Mouse (Mus musculus): ENCODE data around the gene Zfp710. TPM values are rescaled to one million over a fixed set of nuclear protein-coding genes. Genes with fewer than 3 reads are reported as not detected.
A peak's percentile ranks its signal among the peaks of the same experiment; 100 is the strongest.

Gene Zfp710
- polyA plus RNA-seq, 1 experiment from 2014 or later = 22.6 TPM

DNA sequence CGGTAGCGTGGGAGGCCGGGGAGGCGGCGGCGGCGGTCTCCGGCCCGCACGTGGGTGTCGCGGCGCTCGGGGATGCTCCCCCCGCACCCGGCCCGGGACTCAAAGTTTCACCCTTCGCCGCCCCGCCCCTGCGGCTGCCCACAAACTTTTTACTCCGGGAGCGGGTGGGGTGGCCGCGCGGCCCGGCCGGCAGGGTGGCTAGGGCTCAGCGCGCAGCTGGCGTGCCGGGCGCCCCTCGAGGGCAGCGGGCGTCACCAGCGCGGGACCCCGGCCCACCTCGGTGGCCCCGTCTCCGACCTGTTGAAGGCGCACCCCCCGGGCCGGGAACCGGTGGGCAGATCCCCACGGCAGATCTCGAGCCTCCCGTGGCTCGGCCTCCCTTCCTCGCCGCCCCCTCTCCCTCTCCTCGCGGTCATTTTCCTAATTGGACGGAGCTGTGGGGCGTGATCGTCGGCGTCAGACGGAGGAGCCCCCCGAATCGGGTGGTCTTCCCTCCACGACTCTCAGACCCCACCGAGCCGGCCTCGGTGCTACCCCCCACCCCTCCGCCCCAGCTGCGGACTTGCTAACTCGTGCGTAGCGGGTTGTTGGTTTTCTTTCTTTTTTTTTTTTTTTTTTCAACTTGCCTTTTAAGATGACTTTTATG is 2.5 kb downstream of the Zfp710 start:
- under 1% methylated on average over 59 of the region's 71 CpGs for whole genome bisulfite sequencing
- H3K27ac ChIP-seq (ENCODE audit: low read length) = peak overlapping the region; percentile 99
- no peaks in the 10 kb centered on the region for H3K9me3 ChIP-seq (ENCODE audit: low read length)
- no peaks in the 10 kb centered on the region for H3K27me3 ChIP-seq (ENCODE audit: insufficient read depth, low read length)
- peak; percentile 2; the same call in 1 of the 2 replicates for ATAC-seq (ENCODE audit: low FRiP score, low TSS enrichment)
- H3K4me3 ChIP-seq (ENCODE audit: low read length) = peak overlapping the region; percentile 61
- H3K9ac ChIP-seq (replicated peaks; ENCODE audit: low read length) = peak overlapping the region; percentile 96
- no peaks in the 10 kb centered on the region for H3K36me3 ChIP-seq (ENCODE audit: insufficient read depth, low read length)
- peaks cover 41% of the 10 kb centered on the region for H3K4me1 ChIP-seq (ENCODE audit: insufficient read depth, low read length)
- peak overlapping the region; percentile 86 for H3K4me2 ChIP-seq (replicated peaks; ENCODE audit: low read depth, low read length)

DNA sequence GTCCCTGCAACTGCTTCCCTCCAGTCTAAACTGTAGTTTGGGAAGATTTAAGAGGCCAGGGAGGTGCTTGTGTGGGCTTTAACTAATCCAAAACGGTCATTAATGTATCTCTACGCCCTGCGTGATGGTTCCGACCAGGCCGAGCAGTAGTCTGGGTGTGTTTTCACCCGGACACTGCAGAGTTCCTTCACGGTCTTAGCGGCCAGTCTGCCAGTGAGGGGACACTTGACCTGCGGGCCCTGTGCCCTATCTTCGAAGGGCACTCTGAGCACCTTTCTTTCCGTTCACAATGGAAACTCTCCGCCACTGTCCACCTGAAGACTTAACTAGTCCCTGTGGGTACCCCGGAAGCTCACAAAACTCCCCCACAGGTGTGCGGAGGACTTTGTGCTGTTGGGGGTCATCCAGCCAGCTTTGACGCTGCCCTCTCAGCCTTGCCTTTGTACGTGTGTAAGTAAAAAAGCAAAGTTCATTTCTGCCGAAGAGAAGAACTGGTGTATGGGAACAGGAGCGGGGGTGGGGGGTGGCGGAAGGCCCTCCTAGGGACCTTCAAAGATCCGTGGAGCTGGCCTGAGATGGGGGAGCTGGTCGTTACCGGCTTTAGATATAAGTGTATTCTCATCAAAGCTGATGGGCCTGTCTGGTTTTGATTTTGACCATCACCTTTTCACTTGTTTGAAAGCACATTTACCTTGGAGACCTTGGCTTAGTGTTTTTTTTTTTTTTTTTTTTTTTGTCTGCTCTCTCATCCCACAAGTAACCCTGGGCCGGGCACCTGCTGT is 3.2 kb downstream of the Zfp710 start:
- WGBS = 5% methylated on average over 23 of the region's 23 CpGs
- Histone ChIP-seq H3K27ac (ENCODE audit: low read length) (peak overlapping the region; percentile 99), H3K4me1 (ENCODE audit: insufficient read depth, low read length) (peaks cover 48% of the 10 kb centered on the region), H3K9me3 (ENCODE audit: low read length) (no peaks in the 10 kb centered on the region), H3K27me3 (ENCODE audit: insufficient read depth, low read length) (no peaks in the 10 kb centered on the region), H3K9ac (replicated peaks; ENCODE audit: low read length) (peak overlapping the region; percentile 96), H3K4me2 (replicated peaks; ENCODE audit: low read depth, low read length) (peak overlapping the region; percentile 86), H3K36me3 (ENCODE audit: insufficient read depth, low read length) (no peaks in the 10 kb centered on the region), H3K4me3 (ENCODE audit: low read length) (peak overlapping the region; percentile 61)
- ATAC-seq (ENCODE audit: low FRiP score, low TSS enrichment) = no peak

DNA sequence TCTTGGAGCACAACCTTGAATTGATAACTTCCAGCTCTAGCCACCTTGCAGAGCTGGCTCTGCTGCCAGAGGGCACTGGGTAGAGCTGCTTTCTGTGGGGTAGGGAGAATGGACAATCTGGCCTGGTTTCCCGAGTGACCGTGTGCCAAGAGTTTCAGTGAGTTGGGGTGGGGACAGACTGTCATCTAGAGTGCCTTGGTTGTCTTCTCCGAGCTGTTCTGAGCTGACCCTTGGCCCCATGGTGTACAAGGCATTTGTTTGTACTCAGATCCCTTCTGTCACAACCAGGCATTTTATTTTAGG is 3.8 kb downstream of the Zfp710 start:
- Histone ChIP-seq H3K4me2 (replicated peaks; ENCODE audit: low read depth, low read length) (peak overlapping the region; percentile 86), H3K9ac (replicated peaks; ENCODE audit: low read length) (peak overlapping the region; percentile 96), H3K36me3 (ENCODE audit: insufficient read depth, low read length) (no peaks in the 10 kb centered on the region), H3K27me3 (ENCODE audit: insufficient read depth, low read length) (no peaks in the 10 kb centered on the region), H3K4me3 (ENCODE audit: low read length) (peak overlapping the region; percentile 61), H3K27ac (ENCODE audit: low read length) (peak overlapping the region; percentile 99), H3K4me1 (ENCODE audit: insufficient read depth, low read length) (peaks cover 52% of the 10 kb centered on the region), H3K9me3 (ENCODE audit: low read length) (no peaks in the 10 kb centered on the region)
- WGBS = 40% methylated on average over 3 of the region's 3 CpGs
- ATAC-seq (ENCODE audit: low FRiP score, low TSS enrichment) = no peak

DNA sequence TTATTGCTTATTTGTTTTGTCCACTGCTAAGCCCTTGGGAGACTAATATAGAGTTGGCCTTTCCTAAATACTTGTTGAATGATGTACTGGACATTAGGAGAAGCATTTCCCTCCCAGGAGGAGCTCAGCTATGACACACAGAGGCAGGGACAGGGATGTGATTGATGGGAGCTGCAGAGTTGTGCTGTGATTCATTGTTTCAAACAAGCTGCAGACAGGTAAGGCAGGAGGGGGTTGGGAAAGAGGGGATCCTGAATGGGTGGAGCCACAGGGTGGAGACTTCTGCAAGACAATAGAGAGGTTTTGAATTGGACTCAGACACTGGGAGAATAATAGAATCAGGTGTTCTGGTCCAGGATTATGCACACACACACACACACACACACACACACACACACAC is 5.4 kb downstream of the Zfp710 start:
- Histone ChIP-seq H3K9me3 (ENCODE audit: low read length) (no peaks in the 10 kb centered on the region), H3K36me3 (ENCODE audit: insufficient read depth, low read length) (no peaks in the 10 kb centered on the region), H3K9ac (replicated peaks; ENCODE audit: low read length) (no peak overlapping the region), H3K27ac (ENCODE audit: low read length) (no peak overlapping the region), H3K4me3 (ENCODE audit: low read length) (no peak overlapping the region), H3K4me1 (ENCODE audit: insufficient read depth, low read length) (peaks cover 61% of the 10 kb centered on the region), H3K4me2 (replicated peaks; ENCODE audit: low read depth, low read length) (no peak overlapping the region), H3K27me3 (ENCODE audit: insufficient read depth, low read length) (no peaks in the 10 kb centered on the region)
- ATAC-seq (ENCODE audit: low FRiP score, low TSS enrichment) = no peak

DNA sequence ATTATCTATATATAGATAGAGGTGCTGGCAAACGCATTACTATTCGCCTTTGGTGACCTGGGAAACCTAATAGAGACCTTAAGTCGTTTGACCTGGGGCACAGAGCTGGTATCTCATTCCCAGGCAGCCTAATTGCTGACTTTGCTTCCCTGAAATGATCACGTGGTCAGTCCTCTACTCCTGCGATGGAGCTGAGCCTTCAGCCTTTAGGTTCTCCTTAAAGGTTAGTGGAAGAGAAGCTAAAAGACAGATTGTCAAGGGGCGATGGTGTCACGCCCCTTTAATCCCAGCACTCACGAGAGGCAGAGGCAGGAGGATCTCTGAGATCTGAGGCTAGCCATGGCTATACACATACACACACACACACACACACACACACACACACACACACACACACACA is 5.9 kb downstream of the Zfp710 start:
- H3K9ac ChIP-seq (replicated peaks; ENCODE audit: low read length) = no peak overlapping the region
- H3K4me2 ChIP-seq (replicated peaks; ENCODE audit: low read depth, low read length) = no peak overlapping the region
- no peaks in the 10 kb centered on the region for H3K9me3 ChIP-seq (ENCODE audit: low read length)
- no peaks in the 10 kb centered on the region for H3K36me3 ChIP-seq (ENCODE audit: insufficient read depth, low read length)
- WGBS = 89% methylated on average over 8 of the region's 8 CpGs
- H3K4me1 ChIP-seq (ENCODE audit: insufficient read depth, low read length) = peaks cover 65% of the 10 kb centered on the region
- H3K27me3 ChIP-seq (ENCODE audit: insufficient read depth, low read length) = no peaks in the 10 kb centered on the region
- no peak overlapping the region for H3K27ac ChIP-seq (ENCODE audit: low read length)
- H3K4me3 ChIP-seq (ENCODE audit: low read length) = no peak overlapping the region
- ATAC-seq (ENCODE audit: low FRiP score, low TSS enrichment) = no peak

DNA sequence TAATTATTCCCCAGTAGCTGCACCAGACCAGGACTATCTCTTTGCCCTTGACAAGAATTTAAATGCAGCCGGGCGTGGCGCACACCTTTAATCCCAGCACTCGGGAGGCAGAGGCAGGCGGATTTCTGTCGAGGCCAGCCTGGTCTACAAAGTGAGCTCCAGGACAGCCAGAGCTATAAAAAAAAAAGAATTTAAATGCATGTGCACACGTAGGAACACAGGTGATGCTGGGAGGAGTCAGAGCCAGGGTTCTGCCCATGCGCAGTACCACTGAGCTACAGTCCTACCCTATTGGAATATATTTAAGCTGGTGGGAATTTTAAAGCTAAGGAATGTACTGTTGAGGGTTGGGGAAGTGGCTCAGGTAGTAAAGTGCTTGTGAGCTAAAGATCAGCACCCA is 6.4 kb downstream of the Zfp710 start:
- H3K4me2 ChIP-seq (replicated peaks; ENCODE audit: low read depth, low read length) = no peak overlapping the region
- 91% methylated on average over 8 of the region's 8 CpGs for whole genome bisulfite sequencing
- ATAC-seq (ENCODE audit: low FRiP score, low TSS enrichment) = no peak
- no peaks in the 10 kb centered on the region for H3K36me3 ChIP-seq (ENCODE audit: insufficient read depth, low read length)
- no peaks in the 10 kb centered on the region for H3K9me3 ChIP-seq (ENCODE audit: low read length)
- H3K4me3 ChIP-seq (ENCODE audit: low read length) = no peak overlapping the region
- no peaks in the 10 kb centered on the region for H3K27me3 ChIP-seq (ENCODE audit: insufficient read depth, low read length)
- H3K27ac ChIP-seq (ENCODE audit: low read length) = no peak overlapping the region
- no peak overlapping the region for H3K9ac ChIP-seq (replicated peaks; ENCODE audit: low read length)
- peaks cover 67% of the 10 kb centered on the region for H3K4me1 ChIP-seq (ENCODE audit: insufficient read depth, low read length)

DNA sequence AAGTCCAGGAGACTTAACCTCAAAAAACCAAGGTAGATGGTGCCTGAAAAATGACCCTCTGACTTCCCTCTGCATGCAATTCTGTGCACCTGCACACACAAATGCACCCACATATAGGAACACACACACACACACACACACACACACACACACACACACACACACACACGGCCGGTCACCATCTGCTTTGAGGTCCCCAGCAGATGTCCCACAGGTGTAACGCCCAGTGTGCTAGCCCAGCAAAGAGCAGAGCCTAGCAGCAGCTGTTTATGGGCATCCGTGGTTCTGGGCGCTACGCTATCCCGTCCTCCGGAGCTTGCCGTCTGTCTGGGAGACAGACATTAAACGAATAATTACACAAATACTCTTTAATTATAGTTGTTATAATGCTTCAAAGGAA is 6.9 kb downstream of the Zfp710 start:
- ATAC-seq (ENCODE audit: low FRiP score, low TSS enrichment) = no peak
- no peaks in the 10 kb centered on the region for H3K36me3 ChIP-seq (ENCODE audit: insufficient read depth, low read length)
- H3K4me2 ChIP-seq (replicated peaks; ENCODE audit: low read depth, low read length) = no peak overlapping the region
- no peaks in the 10 kb centered on the region for H3K27me3 ChIP-seq (ENCODE audit: insufficient read depth, low read length)
- no peak overlapping the region for H3K27ac ChIP-seq (ENCODE audit: low read length)
- H3K9me3 ChIP-seq (ENCODE audit: low read length) = no peaks in the 10 kb centered on the region
- H3K9ac ChIP-seq (replicated peaks; ENCODE audit: low read length) = no peak overlapping the region
- WGBS = 38% methylated on average over 9 of the region's 10 CpGs
- H3K4me1 ChIP-seq (ENCODE audit: insufficient read depth, low read length) = peaks cover 72% of the 10 kb centered on the region
- no peak overlapping the region for H3K4me3 ChIP-seq (ENCODE audit: low read length)

DNA sequence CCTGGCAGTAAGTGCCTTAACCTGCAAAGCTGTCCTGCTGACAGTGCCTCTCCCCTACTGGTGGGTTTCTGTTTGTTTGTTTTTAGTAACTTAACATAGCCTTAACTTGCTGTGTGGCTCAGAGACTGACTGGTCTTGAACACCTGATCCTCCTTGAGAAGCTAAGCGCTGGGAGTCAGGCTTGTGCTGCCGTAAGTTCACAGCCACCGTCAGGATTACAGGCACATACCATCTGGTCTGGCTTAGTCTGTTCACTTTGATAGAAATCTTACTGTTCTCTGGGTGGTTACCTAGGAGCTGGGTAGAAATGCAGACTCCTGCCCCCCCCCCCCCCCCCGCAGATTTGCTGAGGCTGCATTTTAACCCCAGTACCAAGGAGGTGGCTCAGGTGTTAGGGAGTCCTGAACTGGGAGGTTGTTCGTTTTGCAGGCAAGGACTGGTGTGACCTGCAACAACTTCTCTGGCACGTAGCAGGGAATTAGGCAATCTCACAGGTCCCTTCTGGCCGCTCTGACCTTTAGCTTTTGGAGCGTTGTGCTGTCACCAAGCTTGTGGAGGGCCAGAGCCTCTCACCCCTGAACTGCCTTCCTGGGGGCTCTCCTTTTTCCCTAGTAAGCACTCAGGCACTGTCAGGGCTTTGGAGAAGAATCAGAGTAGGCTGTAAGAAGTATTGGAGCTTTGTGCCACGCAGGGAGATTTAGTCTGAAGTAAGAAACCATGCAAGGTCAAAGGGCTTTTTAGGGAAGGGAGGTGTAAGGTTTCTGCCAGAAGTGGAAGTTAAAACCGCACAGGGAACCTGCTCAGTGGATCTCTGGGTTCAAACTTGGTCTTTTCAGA is 7.8 kb downstream of the Zfp710 start:
- Histone ChIP-seq H3K27ac (ENCODE audit: low read length) (peak overlapping the region; percentile 54; the same call in 1 of the 2 replicates), H3K9me3 (ENCODE audit: low read length) (no peaks in the 10 kb centered on the region), H3K4me2 (replicated peaks; ENCODE audit: low read depth, low read length) (no peak overlapping the region), H3K9ac (replicated peaks; ENCODE audit: low read length) (0 out of 2 replicates have a peak overlapping the region, but pooled peaks have one; percentile 28), H3K27me3 (ENCODE audit: insufficient read depth, low read length) (no peaks in the 10 kb centered on the region), H3K36me3 (ENCODE audit: insufficient read depth, low read length) (no peaks in the 10 kb centered on the region), H3K4me3 (ENCODE audit: low read length) (no peak overlapping the region), H3K4me1 (ENCODE audit: insufficient read depth, low read length) (peaks cover 72% of the 10 kb centered on the region)
- 45% methylated on average over 9 of the region's 10 CpGs for WGBS
- no peak for ATAC-seq (ENCODE audit: low FRiP score, low TSS enrichment)

DNA sequence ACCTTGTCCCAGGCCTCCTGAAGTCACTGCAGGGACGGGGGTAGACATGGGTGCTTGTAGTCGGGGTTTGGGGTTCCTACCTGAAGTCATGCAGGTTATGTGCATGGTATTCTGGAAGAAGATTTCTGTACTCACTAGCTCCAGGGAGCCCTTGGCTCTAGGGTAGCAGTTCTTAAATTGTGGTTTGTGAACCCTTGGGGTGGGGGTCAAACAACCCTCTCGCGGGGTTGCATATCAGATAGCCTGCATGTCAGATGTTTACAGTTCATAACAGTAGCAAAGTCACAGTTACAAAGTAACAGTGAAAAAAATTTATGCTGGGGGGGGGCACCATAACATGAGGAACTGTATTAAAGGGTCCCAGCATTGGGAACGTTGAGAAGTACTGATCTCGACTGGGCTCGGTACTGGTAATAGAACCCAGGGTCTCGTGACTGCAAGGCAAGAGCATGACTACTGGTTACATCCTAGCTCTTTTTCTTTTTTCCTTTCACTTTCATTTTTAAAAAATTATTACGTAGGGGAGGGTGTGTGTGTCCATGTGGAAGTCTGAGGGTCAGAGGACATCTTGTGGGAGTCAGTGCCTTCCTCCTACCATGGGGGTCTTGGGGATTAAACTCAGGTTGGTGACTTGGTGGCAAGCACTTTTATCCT is 8.6 kb downstream of the Zfp710 start:
- Histone ChIP-seq H3K36me3 (ENCODE audit: insufficient read depth, low read length) (no peaks in the 10 kb centered on the region), H3K4me3 (ENCODE audit: low read length) (no peak overlapping the region)

More for the DNA sequence above, 8.6 kb downstream of the Zfp710 start:
- Histone ChIP-seq H3K9ac (replicated peaks; ENCODE audit: low read length) (no peak overlapping the region), H3K27ac (ENCODE audit: low read length) (no peak overlapping the region), H3K27me3 (ENCODE audit: insufficient read depth, low read length) (no peaks in the 10 kb centered on the region), H3K9me3 (ENCODE audit: low read length) (no peaks in the 10 kb centered on the region), H3K4me2 (replicated peaks; ENCODE audit: low read depth, low read length) (no peak overlapping the region), H3K4me1 (ENCODE audit: insufficient read depth, low read length) (peaks cover 65% of the 10 kb centered on the region)
- 66% methylated on average over 9 of the region's 9 CpGs for WGBS
- no peak for ATAC-seq (ENCODE audit: low FRiP score, low TSS enrichment)

Data from kidney, embryonic 16.5 days (tissue).